Mouse (Mus musculus) Patski (cell line): Measurements from ENCODE around the gene Vmn1r218. TPM values are rescaled to one million over a fixed set of nuclear protein-coding genes. Genes with fewer than 3 reads are reported as not detected.
"Not testable (repeated sequence)": the region's sequence is repeated elsewhere in the genome, so short reads cannot be mapped to it uniquely, and the experiment has no call there.

Experiments used
- ATAC-seq: fragments of 100-300 bp; one replicate; pipeline ENCODE4 v1.8.0; 2021
- CTCF ChIA-PET: fragments of 350-600 bp; sonication (Branson Sonifier 250); formaldehyde crosslinking; loops from one replicate; lab custom pipeline; 2022; ENCODE audit warnings: inconsistent platforms; lab: Charles Lee
- POLR2A ChIA-PET: fragments of 350-600 bp; sonication (Branson Sonifier 250); formaldehyde crosslinking; loops from one replicate; lab custom pipeline; 2022; ENCODE audit warnings: antibody characterized with exemption, inconsistent platforms; lab: Charles Lee
- DNase-seq: peaks from one replicate; pipeline ENCODE4 v3.0.0-alpha.2; 2011; ENCODE audit warnings: low read depth, low spot score
- H3K27me3 ChIP-seq: fragments of 371-371 bp; one replicate; pipeline ENCODE4 v1.5.1; 2021
- CTCF ChIP-seq: fragments of 100-300 bp; IDR thresholded peaks from one replicate; pipeline ENCODE4 v1.5.1; 2021
- in situ Hi-C: fragments of 300-500 bp; cut with MboI; formaldehyde crosslinking; loops from 3 replicates; pipeline ENCODE4 v1.11.1; 2018; ENCODE audit warnings: low pct_unique_long_range_greater_than_20kb, mixed read lengths
- polyA plus RNA-seq: library from polyadenylated mRNA; unstranded; gene quantifications from one replicate; pipeline ENCODE4 v1.2.3, GENCODE M21; 2021

The Vmn1r218 gene
- polyA plus RNA-seq, result not detected

- in situ Hi-C loops, result no loop called here
- ATAC-seq (no peak), DNase-seq (no peak)
- CTCF ChIA-PET, result interaction anchor here (0.7 kb wide), 1 partner anchor 12 kb away, joined by 3 read pairs; no protein-coding TSS in a partner anchor
- H3K27me3 ChIP-seq, result no peaks in the 10 kb centered on the region
- POLR2A ChIA-PET, result no interaction called here
- TF ChIP-seq CTCF, result no peak
These were observed at the start of gene Vmn1r218 for GRCm38 (mm10) chr13:23133099-23133498. TSS of gene Vmn1r218 (plus strand) at chr13:23133155.

- DNase-seq (no peak), ATAC-seq (no peak)
- no peaks in the 10 kb centered on the region for H3K27me3 ChIP-seq
- in situ Hi-C loops, result no loop called here
- CTCF ChIA-PET, result no interaction called here
- no peak for TF ChIP-seq CTCF
- POLR2A ChIA-PET, result no interaction called here
These were observed 38.6 kb upstream of the Vmn1r218 start for GRCm38 (mm10) chr13:23094386-23094785.

- DNase-seq, ATAC-seq, H3K27me3 ChIP-seq, POLR2A ChIA-PET, CTCF ChIA-PET, in situ Hi-C loops: not testable (repeated sequence)
These were observed 14.8 kb upstream of the Vmn1r218 start, which contains the start of gene Vmn1r217 for GRCm38 (mm10) chr13:23118126-23118525. TSS of gene Vmn1r217 (minus strand) at chr13:23118226.

- in situ Hi-C loops, result no loop called here
These were observed 12.3 kb upstream of the Vmn1r218 start for GRCm38 (mm10) chr13:23120611-23121010.

GRCm38 (mm10) chr13:23133501-23133900 lies 546 bp downstream of the Vmn1r218 start:
- ChIA-PET POLR2A (no interaction called here), CTCF (interaction anchor here (0.7 kb wide), 1 partner anchor 13 kb away, joined by 3 read pairs; no protein-coding TSS in a partner anchor)
- in situ Hi-C loops, result no loop called here
- no peak for DNase-seq
- ATAC-seq, result no peak
- no peaks in the 10 kb centered on the region for H3K27me3 ChIP-seq
- TF ChIP-seq CTCF, result no peak

More at GRCm38 (mm10) chr13:23120611-23121010, 12.3 kb upstream of the Vmn1r218 start:
- no peak for DNase-seq
- no peak for TF ChIP-seq CTCF
- H3K27me3 ChIP-seq, result no peaks in the 10 kb centered on the region
- CTCF ChIA-PET, result interaction anchor here (1.2 kb wide), 1 partner anchor 13 kb away, joined by 3 read pairs; the partner anchor contains the start of gene Vmn1r218
- no peak for ATAC-seq
- POLR2A ChIA-PET, result no interaction called here

- ChIA-PET CTCF (no interaction called here), POLR2A (no interaction called here)
- H3K27me3 ChIP-seq, result no peaks in the 10 kb centered on the region
- TF ChIP-seq CTCF, result no peak
- in situ Hi-C loops, result no loop called here
- DNase-seq (no peak), ATAC-seq (no peak)
These were observed 5.9 kb downstream of the Vmn1r218 start for GRCm38 (mm10) chr13:23138880-23139279.

- ChIA-PET CTCF (no interaction called here), POLR2A (no interaction called here)
- ATAC-seq, result peak; percentile 74
- DNase-seq, result peak; percentile 19
- no peak for TF ChIP-seq CTCF
- in situ Hi-C loops, result no loop called here
- H3K27me3 ChIP-seq, result no peaks in the 10 kb centered on the region
These were observed 24.9 kb downstream of the Vmn1r218 start for GRCm38 (mm10) chr13:23157848-23158247.

GRCm38 (mm10) chr13:23159012-23159411 lies 26.1 kb downstream of the Vmn1r218 start, which contains the start of gene Vmn1r219:
TSS of gene Vmn1r219 (plus strand) at chr13:23159312.
- in situ Hi-C loops, result no loop called here
- no peak for DNase-seq
- H3K27me3 ChIP-seq, result no peaks in the 10 kb centered on the region
- CTCF ChIA-PET, result no interaction called here
- POLR2A ChIA-PET, result no interaction called here
- no peak for ATAC-seq
- TF ChIP-seq CTCF, result no peak

- CTCF ChIA-PET, H3K27me3 ChIP-seq, POLR2A ChIA-PET, DNase-seq, ATAC-seq, in situ Hi-C loops: not testable (repeated sequence)
These were observed 33.5 kb downstream of the Vmn1r218 start for GRCm38 (mm10) chr13:23166471-23166870.

- DNase-seq (no peak), ATAC-seq (no peak)
- ChIA-PET CTCF (no interaction called here), POLR2A (no interaction called here)
- no peak for TF ChIP-seq CTCF
- in situ Hi-C loops, result no loop called here
- H3K27me3 ChIP-seq, result no peaks in the 10 kb centered on the region
These were observed 54.9 kb downstream of the Vmn1r218 start, which contains the start of gene Vmn1r220 for GRCm38 (mm10) chr13:23187875-23188274. TSS of gene Vmn1r220 (minus strand) at chr13:23187975.

Other genes with a start within 250 kb of the Vmn1r218 start
- gene Vmn1r212, start 248.9 kb upstream of the Vmn1r218 start, polyA plus RNA-seq, result not detected
- not detected for gene Vmn1r213, start 125.5 kb upstream of the Vmn1r218 start, polyA plus RNA-seq
- gene Vmn1r214, start 102.7 kb upstream of the Vmn1r218 start, polyA plus RNA-seq, result not detected
- gene Vmn1r215, start 65.1 kb upstream of the Vmn1r218 start, polyA plus RNA-seq, result not detected
- not detected for gene Vmn1r217, start 14.9 kb upstream of the Vmn1r218 start, polyA plus RNA-seq
- not detected for gene Vmn1r219, start 26.2 kb downstream of the Vmn1r218 start, polyA plus RNA-seq
- 0.03 TPM for gene Vmn1r220, start 54.8 kb downstream of the Vmn1r218 start, polyA plus RNA-seq
- not detected for gene Vmn1r221, start 81.0 kb downstream of the Vmn1r218 start, polyA plus RNA-seq
- gene Vmn1r222, start 102.8 kb downstream of the Vmn1r218 start, polyA plus RNA-seq, result not detected
- gene Vmn1r223, start 114.0 kb downstream of the Vmn1r218 start, polyA plus RNA-seq, result not detected
- gene Zfp322a, start 236.1 kb downstream of the Vmn1r218 start, polyA plus RNA-seq, result 19.9 TPM